Mouse (Mus musculus): ENCODE results near the gene Vmp1.

DNA sequence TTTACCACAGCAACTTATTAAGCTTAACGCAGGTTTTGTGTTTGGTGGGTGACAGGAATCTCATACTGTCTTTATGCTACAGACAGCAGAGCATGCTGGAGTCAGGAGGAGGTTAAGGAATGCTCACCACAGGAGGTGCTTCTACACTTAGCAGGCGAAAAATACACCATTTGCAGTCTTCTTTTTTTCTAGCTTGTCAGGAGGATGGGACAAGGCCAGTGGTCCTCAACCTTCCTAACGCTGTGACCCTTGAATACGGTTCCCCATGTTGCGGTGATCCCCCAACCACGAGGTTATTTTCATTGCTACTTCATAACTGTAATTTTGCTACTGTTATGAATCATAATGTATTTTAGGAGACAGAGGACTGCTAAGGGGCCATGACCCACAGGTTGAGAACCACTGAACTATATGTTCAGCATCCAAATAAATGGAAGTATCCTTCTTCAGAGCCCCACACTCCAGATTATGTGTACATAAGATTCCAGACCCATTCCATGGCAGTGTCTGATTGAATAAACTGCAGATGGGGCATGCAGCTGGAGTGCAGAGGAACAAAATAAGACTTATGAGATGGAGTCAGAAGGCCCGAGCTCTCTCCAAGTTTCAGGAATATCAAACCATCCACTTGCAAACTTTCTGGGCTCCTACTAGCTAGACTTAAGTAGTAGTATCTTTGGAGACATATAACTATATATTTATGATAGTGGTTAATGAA, 100.9 kb downstream of the Vmp1 start:
- TF ChIP-seq CTCF (IDR thresholded peaks at IDR 0.05; ENCODE audit: borderline replicate concordance, insufficient read depth, low read depth, low read length): no peak
- no peak for TF ChIP-seq POLR2A (IDR thresholded peaks at IDR 0.05; ENCODE audit: borderline replicate concordance, insufficient read depth, low read length)
